Mouse (Mus musculus) gastrocnemius, postnatal 36 days (tissue): ENCODE data around the gene Spats1. TPM values are rescaled to one million over a fixed set of nuclear protein-coding genes. Genes with fewer than 3 reads are reported as not detected.
"Not testable (repeated sequence)": the region's sequence is repeated elsewhere in the genome, so short reads cannot be mapped to it uniquely, and the experiment has no call there.

Experiments used
- DNase-seq, 2 experiments: peaks; one replicate each; pipeline ENCODE4 v3.0.0; 2022
- intact Hi-C: fragments of 180-260 bp; cut with DNase I; formaldehyde crosslinking; loops from one replicate; pipeline ENCODE4 v1.15.1; 2025
- total RNA-seq, 2 experiments: library from RNA; stranded (reverse); gene quantifications; 2 replicates each; pipeline ENCODE4 v1.2.3; 2021

Gene Spats1
- total RNA-seq, 2 experiments from 2014 or later = not detected

GRCm38 (mm10) chr17:45452271-45452670, 22.9 kb downstream of the Spats1 start:
- no peak for DNase-seq
- intact Hi-C loops = no loop called here

GRCm38 (mm10) chr17:45450153-45450552, 25.1 kb downstream of the Spats1 start:
- intact Hi-C loops = no loop called here
- no peak for DNase-seq

- intact Hi-C loops = no loop called here
- DNase-seq = no peak
These were observed 25.6 kb downstream of the Spats1 start for GRCm38 (mm10) chr17:45449586-45449985.

GRCm38 (mm10) chr17:45447063-45447462, 28.2 kb downstream of the Spats1 start:
- DNase-seq = no peak
- intact Hi-C loops = no loop called here

GRCm38 (mm10) chr17:45445923-45446322, 29.3 kb downstream of the Spats1 start:
- intact Hi-C loops = no loop called here
- no peak for DNase-seq

GRCm38 (mm10) chr17:45434262-45434590, 41.0 kb downstream of the Spats1 start:
- intact Hi-C loops = no loop called here
- no peak for DNase-seq

- DNase-seq = peak; percentile 94 to 96
- intact Hi-C loops = no loop called here
These were observed 41.6 kb downstream of the Spats1 start, which contains the start of gene Cdc5l for GRCm38 (mm10) chr17:45433419-45434261. TSS of gene Cdc5l (minus strand) at chr17:45433737.

- intact Hi-C loops = no loop called here
- no peak for DNase-seq
These were observed 42.4 kb downstream of the Spats1 start for GRCm38 (mm10) chr17:45432706-45433398.

GRCm38 (mm10) chr17:45432007-45432406, 43.2 kb downstream of the Spats1 start:
- intact Hi-C loops = no loop called here
- DNase-seq = no peak

- intact Hi-C loops = no loop called here
- no peak for DNase-seq
These were observed 57.8 kb downstream of the Spats1 start for GRCm38 (mm10) chr17:45417387-45417786.

GRCm38 (mm10) chr17:45411617-45412016, 63.6 kb downstream of the Spats1 start:
- DNase-seq, intact Hi-C loops: not testable (repeated sequence)

GRCm38 (mm10) chr17:45408719-45409118, 66.5 kb downstream of the Spats1 start:
- no peak for DNase-seq
- intact Hi-C loops = no loop called here

GRCm38 (mm10) chr17:45406281-45406680, 68.9 kb downstream of the Spats1 start:
- intact Hi-C loops = no loop called here
- no peak for DNase-seq

GRCm38 (mm10) chr17:45403207-45403606, 72.0 kb downstream of the Spats1 start:
- intact Hi-C loops = no loop called here
- no peak for DNase-seq

GRCm38 (mm10) chr17:45402601-45403000, 72.6 kb downstream of the Spats1 start:
- no peak for DNase-seq
- intact Hi-C loops = no loop called here

GRCm38 (mm10) chr17:45402126-45402525, 73.1 kb downstream of the Spats1 start:
- DNase-seq = no peak
- intact Hi-C loops = no loop called here

- intact Hi-C loops = no loop called here
- DNase-seq = no peak
These were observed 73.9 kb downstream of the Spats1 start for GRCm38 (mm10) chr17:45401126-45401905.

GRCm38 (mm10) chr17:45398021-45398420, 77.2 kb downstream of the Spats1 start:
- intact Hi-C loops = no loop called here
- DNase-seq = no peak

- DNase-seq = no peak
- intact Hi-C loops = no loop called here
These were observed 77.7 kb downstream of the Spats1 start for GRCm38 (mm10) chr17:45397541-45397940.

GRCm38 (mm10) chr17:45394612-45395011, 80.6 kb downstream of the Spats1 start:
- intact Hi-C loops = no loop called here
- DNase-seq = no peak

- intact Hi-C loops = no loop called here
- no peak for DNase-seq
These were observed 81.5 kb downstream of the Spats1 start for GRCm38 (mm10) chr17:45393765-45394164.
